32 mouse cellular contexts compared by ENCODE assay signal in the genomic region with DNA sequence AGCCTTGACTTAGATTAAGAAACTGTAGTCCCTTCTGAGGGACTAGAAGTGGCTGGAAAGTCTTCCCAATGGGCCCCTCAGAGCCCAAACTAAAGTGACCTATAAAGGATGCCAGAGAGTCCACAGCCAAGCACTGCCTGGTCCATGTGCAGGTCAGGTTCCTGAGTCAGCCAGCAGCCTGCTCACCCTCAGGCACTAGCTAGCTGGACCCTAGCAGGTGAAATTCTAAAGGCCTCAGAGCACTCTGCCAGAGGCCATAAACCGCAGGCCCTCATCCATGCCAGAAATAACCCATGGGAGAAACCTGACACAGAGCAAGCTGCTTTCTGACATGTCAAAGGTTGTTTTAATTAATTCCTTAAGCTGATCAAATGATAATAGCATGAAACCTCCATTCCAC. TPM values are rescaled to one million over a fixed set of nuclear protein-coding genes. Genes with fewer than 3 reads are reported as not detected.
DNase-seq lines count a peak whose midpoint lies in the region; ATAC-seq lines count a peak whose summit lies in the region.
"Had no signal": no experiment of that assay in that cellular context is flagged by ENCODE, and none has a peak within 500 bp of the region (broad histone marks: within the 10 kb centered on the region; RNA-seq: fewer than 3 reads in every experiment).

No protein-coding gene starts in this region.

- no peak overlapping the region for H3K4me3 ChIP-seq in kidney, embryonic 14.5 days (ENCODE audit: low read length)
- no peak overlapping the region for H3K4me3 ChIP-seq in embryonic facial prominence, embryonic 10.5 days
- H3K4me3 ChIP-seq: embryonic facial prominence, embryonic 13.5 days; erythroblast, embryonic 14.5 days; forebrain, embryonic 12.5 days; heart, embryonic 12.5 days; hindbrain, embryonic 10.5 days; limb, embryonic 12.5 days; liver, embryonic 15.5 days; neural tube, embryonic 15.5 days had no signal

- no peaks in the 10 kb centered on the region for H3K4me1 ChIP-seq in kidney, embryonic 14.5 days (ENCODE audit: control insufficient read depth, insufficient read depth, low read length)
- peaks cover 41% of the 10 kb centered on the region for H3K4me1 ChIP-seq in embryonic facial prominence, embryonic 10.5 days

- H3K4me2 ChIP-seq in kidney, embryonic 14.5 days (replicated peaks; ENCODE audit: low read depth, low read length): no peak overlapping the region
- H3K4me2 ChIP-seq: embryonic facial prominence, embryonic 13.5 days; forebrain, embryonic 12.5 days; heart, embryonic 12.5 days; limb, embryonic 12.5 days; liver, embryonic 15.5 days; lung, embryonic 14.5 days; neural tube, embryonic 15.5 days had no signal

- ATAC-seq in kidney, embryonic 14.5 days (ENCODE audit: low FRiP score, low TSS enrichment): peak; percentile 50; the same call in 1 of the 2 replicates
- ATAC-seq: hindbrain, embryonic 16.5 days had no signal

- no peaks in the 10 kb centered on the region for H3K27me3 ChIP-seq in kidney, embryonic 14.5 days (ENCODE audit: control insufficient read depth, insufficient read depth, low read length)
- H3K27me3 ChIP-seq in embryonic facial prominence, embryonic 10.5 days (replicated peaks; ENCODE audit: low read depth, poor library complexity, severe bottlenecking): no peaks in the 10 kb centered on the region
- H3K27me3 ChIP-seq: CH12.LX; embryonic facial prominence, embryonic 13.5 days; forebrain, embryonic 12.5 days; heart, embryonic 12.5 days; limb, embryonic 12.5 days; liver, embryonic 15.5 days; neural tube, embryonic 15.5 days had no signal

- DNase-seq in kidney, adult 11 months: no peak
- no peak for DNase-seq in embryonic facial prominence, embryonic 10.5 days (ENCODE audit: low spot score)
- peak; percentile 36 for DNase-seq in gastrocnemius, postnatal 14 days
- no peak for DNase-seq in yolk sac, embryonic 10.5 days (ENCODE audit: low spot score)
- no peak for DNase-seq in retina, embryonic 14.5 days (ENCODE audit: low spot score)
- DNase-seq: adrenal gland, postnatal 10 days; cerebellum, adult 8-10 months; cerebellum, postnatal 36 days; embryo, embryonic 11 days; heart, adult 11 months; heart, postnatal 10 days; kidney, adult 2 months; kidney, postnatal 14 days; lung, embryonic 14.5 days; lung, postnatal 14 days; midbrain, embryonic 14.5 days; right cerebral cortex, postnatal 25 days; spleen, adult 18-20 months; thymus, adult 18-20 months; thymus, postnatal 36 days had no signal

- no peak overlapping the region for H3K27ac ChIP-seq in kidney, embryonic 14.5 days (ENCODE audit: low read depth, low read length)
- 0 out of 2 replicates have a peak overlapping the region, but pooled peaks have one; percentile 2 for H3K27ac ChIP-seq in embryonic facial prominence, embryonic 10.5 days (replicated peaks)
- H3K27ac ChIP-seq: forebrain, embryonic 12.5 days; hindbrain, embryonic 10.5 days; limb, embryonic 12.5 days; liver, embryonic 15.5 days; neural tube, embryonic 15.5 days; stomach, postnatal 0 days had no signal

- no peak overlapping the region for H3K9ac ChIP-seq in kidney, embryonic 14.5 days (ENCODE audit: low read depth, low read length)
- H3K9ac ChIP-seq: embryonic facial prominence, embryonic 13.5 days; forebrain, embryonic 12.5 days; heart, embryonic 12.5 days; limb, embryonic 12.5 days; liver, embryonic 15.5 days; lung, embryonic 14.5 days; neural tube, embryonic 15.5 days had no signal

- H3K36me3 ChIP-seq in kidney, embryonic 14.5 days (ENCODE audit: control insufficient read depth, insufficient read depth, low read length): no peaks in the 10 kb centered on the region
- H3K36me3 ChIP-seq in embryonic facial prominence, embryonic 10.5 days (replicated peaks): peaks cover 11% of the 10 kb centered on the region
- H3K36me3 ChIP-seq: forebrain, embryonic 12.5 days; heart, embryonic 12.5 days; hindbrain, embryonic 10.5 days; limb, embryonic 12.5 days; liver, embryonic 15.5 days; neural tube, embryonic 15.5 days had no signal

- 42% methylated on average over 1 of the region's 1 CpGs for WGBS in kidney, embryonic 14.5 days
- 51% methylated on average over 1 of the region's 1 CpGs for WGBS in embryonic facial prominence, embryonic 10.5 days

- no peaks in the 10 kb centered on the region for H3K9me3 ChIP-seq in kidney, embryonic 14.5 days (ENCODE audit: control insufficient read depth, low read length)
- peaks cover 7% of the 10 kb centered on the region; the same call in 1 of the 2 replicates for H3K9me3 ChIP-seq in embryonic facial prominence, embryonic 10.5 days
- H3K9me3 ChIP-seq: embryonic facial prominence, embryonic 13.5 days; forebrain, embryonic 12.5 days; heart, embryonic 12.5 days; hindbrain, embryonic 10.5 days; limb, embryonic 12.5 days; liver, embryonic 15.5 days; neural tube, embryonic 15.5 days had no signal

- intact Hi-C loops in gastrocnemius, postnatal 14 days (cut with DNase I; ENCODE audit: low total_unique reads): no loop called here

RNA-seq across cellular contexts. Expression of a gene that starts 25.1 kb away (rescaled TPM):
- 5.3 and 9.0 TPM in 2 replicates for polyA plus RNA-seq in kidney, embryonic 14.5 days (2014; fragmentation: Nextera tagmentation; extraction: Ambion mirVana)
- polyA plus RNA-seq in embryonic facial prominence, embryonic 10.5 days (2016; fragmentation: Nextera tagmentation; extraction: Ambion mirVana): 17.4 and 19.2 TPM in 2 replicates
- 10 to 100 TPM in 1 of 2 experiments, 1 to 10 TPM in 1; 7.6 to 11.4 TPM for total RNA-seq in gastrocnemius, postnatal 14 days (2021)
